Mouse (Mus musculus): Measurements from ENCODE around the gene Rnf4. TPM values are rescaled to one million over a fixed set of nuclear protein-coding genes. Genes with fewer than 3 reads are reported as not detected.

Rnf4 gene
- 223 TPM for polyA plus RNA-seq (2017; shearing (Covaris generic))

GRCm38 (mm10) chr5:34336097-34336774 lies at the start of gene Rnf4:
TSS of gene Rnf4 (plus strand) at chr5:34336289.

GRCm38 (mm10) chr5:34288154-34288716 lies 47.9 kb upstream of the Rnf4 start, which contains the start of the genes Zfyve28 and Cfap99:
TSS of gene Zfyve28 (minus strand) at chr5:34288449.
TSS of gene Cfap99 (plus strand) at chr5:34288600.

GRCm38 (mm10) chr5:34369341-34370021 lies 33.4 kb downstream of the Rnf4 start, which contains the start of gene Fam193a:
TSS of gene Fam193a (plus strand) at chr5:34369933.

Other genes with a start within 250 kb of the Rnf4 start
- gene Poln, start 166.8 kb upstream of the Rnf4 start, polyA plus RNA-seq (2017; shearing (Covaris generic)), result not detected
- 87.9 TPM for gene Haus3, start 166.8 kb upstream of the Rnf4 start, polyA plus RNA-seq (2017; shearing (Covaris generic))
- 36.0 TPM for gene Mxd4, start 148.6 kb upstream of the Rnf4 start, polyA plus RNA-seq (2017; shearing (Covaris generic))
- 2.4 TPM for gene Zfyve28, start 47.8 kb upstream of the Rnf4 start, polyA plus RNA-seq (2017; shearing (Covaris generic))
- not detected for gene Cfap99, start 47.7 kb upstream of the Rnf4 start, polyA plus RNA-seq (2017; shearing (Covaris generic))
- 11.6 TPM for gene Fam193a, start 33.6 kb downstream of the Rnf4 start, polyA plus RNA-seq (2017; shearing (Covaris generic))
- gene Tnip2, start 177.7 kb downstream of the Rnf4 start, polyA plus RNA-seq (2017; shearing (Covaris generic)), result 34.5 TPM
- 6.0 TPM for gene Sh3bp2, start 189.5 kb downstream of the Rnf4 start, polyA plus RNA-seq (2017; shearing (Covaris generic))
- gene Add1, start 237.4 kb downstream of the Rnf4 start, polyA plus RNA-seq (2017; shearing (Covaris generic)), result 170 TPM

Data from effector memory CD4-positive, alpha-beta T cell, adult 7 months (primary cell).